Mouse (Mus musculus) adrenal gland, postnatal 4 days (tissue): ENCODE data around the gene Lamp2. TPM values are rescaled to one million over a fixed set of nuclear protein-coding genes. Genes with fewer than 3 reads are reported as not detected.
"Not testable (repeated sequence)": the region's sequence is repeated elsewhere in the genome, so short reads cannot be mapped to it uniquely, and the experiment has no call there.

Source experiments
- DNase-seq, 2 experiments: peaks; one replicate each; pipeline ENCODE4 v3.0.0; 2021 to 2022; ENCODE audit warnings: low spot score in 2 of 2, mixed read lengths in 2 of 2
- long read RNA-seq, 2 experiments: library from polyadenylated mRNA; stranded (forward); transcript quantifications; one replicate each; pipeline ENCODE4 v2.0.0; 2021
- total RNA-seq, 2 experiments: library from RNA; stranded (reverse); gene quantifications; 2 replicates each; pipeline ENCODE4 v1.2.3; 2021

The Lamp2 gene
- 100 to 1,000 TPM; 173 to 184 TPM for total RNA-seq
- long read RNA-seq, experiment 1, transcript Lamp2-201 (9 exons, 1,769 nt): major isoform, 80 of 153 reads
- long read RNA-seq, experiment 1, transcript Lamp2-202 (9 exons, 3,604 nt): minor isoform, 52 of 153 reads
- long read RNA-seq, experiment 1, partial matches to known transcripts: 6 of 153 reads
- long read RNA-seq, experiment 1, other reads (novel, unspliced or antisense): 14 of 153 reads
- long read RNA-seq, experiment 2, transcript Lamp2-201 (9 exons, 1,769 nt): minor isoform, 101 of 248 reads
- long read RNA-seq, experiment 2, transcript Lamp2-202 (9 exons, 3,604 nt): major isoform, 104 of 248 reads
- long read RNA-seq, experiment 2, partial matches to known transcripts: 17 of 248 reads
- long read RNA-seq, experiment 2, other reads (novel, unspliced or antisense): 24 of 248 reads

DNA sequence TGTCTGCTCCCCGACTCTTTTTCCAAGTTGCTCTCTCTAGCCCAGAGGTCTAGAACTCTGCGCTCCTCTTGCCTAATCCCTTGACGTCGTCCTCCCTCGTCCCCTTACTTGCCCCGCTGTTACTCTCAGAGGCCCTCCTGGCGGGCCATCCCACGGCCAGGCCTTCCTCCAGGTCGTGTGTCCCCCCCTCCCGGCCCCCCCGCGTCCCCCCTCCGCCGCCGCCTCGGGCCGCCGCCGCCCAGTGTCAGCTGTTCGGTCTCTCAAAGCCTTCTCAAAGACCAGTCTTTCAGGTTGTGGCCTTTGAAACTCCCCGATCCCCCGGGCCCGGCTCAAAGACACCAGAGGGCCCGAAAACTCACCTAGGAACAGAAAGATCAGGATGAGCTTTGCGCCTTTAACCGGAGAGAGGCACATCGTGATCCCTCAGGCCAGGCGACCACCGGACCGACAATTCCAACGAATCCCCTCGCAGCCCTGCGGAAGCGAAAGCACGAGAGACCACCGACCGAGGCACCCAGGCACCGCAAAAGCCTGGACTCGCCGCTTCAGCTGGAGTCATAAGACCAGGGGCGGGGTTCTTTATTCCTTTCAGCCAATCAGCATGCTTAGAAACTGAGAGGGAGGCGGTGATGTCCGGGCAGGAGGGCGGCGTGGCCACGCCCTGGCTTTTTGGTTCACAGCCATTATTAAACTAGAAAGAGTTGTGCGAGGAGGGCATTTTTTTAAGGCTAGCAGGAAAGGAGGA is at the start of gene Lamp2:
Gene Lamp2 (minus strand): TSS at position 565 of the 745 bp plus-strand sequence.
- DNase-seq: peak; percentile 14 to 43

DNA sequence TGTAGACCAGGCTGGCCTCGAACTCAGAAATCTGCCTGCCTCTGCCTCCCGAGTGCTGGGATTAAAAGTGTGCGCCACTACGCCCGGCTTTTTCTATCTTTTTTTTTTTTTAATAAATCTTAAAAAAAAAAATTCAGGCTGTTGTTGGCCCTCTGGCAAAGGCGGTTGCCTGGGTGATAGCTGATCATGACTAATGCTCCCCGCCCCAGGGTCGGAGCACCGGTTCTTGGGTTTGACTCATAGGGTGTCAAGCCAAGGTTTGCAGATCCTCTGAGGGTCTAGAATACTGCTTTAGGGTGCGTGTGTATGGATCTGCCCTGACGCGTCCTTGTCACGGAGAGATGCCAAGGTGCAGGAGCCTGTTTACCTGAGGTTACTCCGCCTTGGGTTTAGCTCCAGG is 48.6 kb upstream of the Lamp2 start:
- peak; percentile 4 to 8 for DNase-seq

DNA sequence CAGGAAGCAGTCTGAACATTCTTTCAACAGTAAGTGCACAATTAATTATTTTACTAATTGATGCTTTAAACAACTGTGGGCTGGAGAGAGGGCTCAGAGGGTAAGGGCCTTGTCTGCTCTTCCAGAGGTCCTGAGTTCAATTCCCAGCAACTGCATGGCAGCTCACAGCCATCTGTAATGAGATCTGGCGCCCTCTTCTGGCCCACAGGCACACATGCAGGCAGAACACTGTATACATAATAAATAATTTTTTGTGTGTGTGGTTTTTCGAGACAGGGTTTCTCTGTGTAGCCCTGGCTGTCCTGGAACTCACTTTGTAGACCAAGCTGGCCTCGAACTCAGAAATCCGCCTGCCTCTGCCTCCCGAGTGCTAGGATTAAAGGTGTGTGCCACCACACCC is 45.9 kb upstream of the Lamp2 start:
- DNase-seq: not testable (repeated sequence)

DNA sequence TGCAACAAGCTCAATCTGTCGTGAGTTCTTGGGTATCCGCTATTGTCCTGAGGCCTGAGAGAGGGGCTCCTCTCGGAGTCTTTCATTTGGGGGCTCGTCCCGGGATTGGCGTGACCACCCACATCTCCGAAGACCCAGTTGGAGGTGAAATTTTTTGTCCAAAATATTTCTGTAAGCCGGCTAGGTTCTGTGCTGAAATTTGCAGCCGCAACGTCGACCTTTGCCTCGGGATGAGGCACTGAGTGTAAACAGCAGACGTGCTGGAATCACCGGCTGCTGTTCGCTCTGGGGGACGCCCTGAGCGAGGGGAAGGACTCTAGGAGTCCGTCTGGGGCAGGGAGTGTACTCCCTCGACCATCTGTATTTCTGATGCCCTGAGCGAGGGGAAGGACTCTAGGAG is 29.2 kb upstream of the Lamp2 start:
- DNase-seq: not testable (repeated sequence)

DNA sequence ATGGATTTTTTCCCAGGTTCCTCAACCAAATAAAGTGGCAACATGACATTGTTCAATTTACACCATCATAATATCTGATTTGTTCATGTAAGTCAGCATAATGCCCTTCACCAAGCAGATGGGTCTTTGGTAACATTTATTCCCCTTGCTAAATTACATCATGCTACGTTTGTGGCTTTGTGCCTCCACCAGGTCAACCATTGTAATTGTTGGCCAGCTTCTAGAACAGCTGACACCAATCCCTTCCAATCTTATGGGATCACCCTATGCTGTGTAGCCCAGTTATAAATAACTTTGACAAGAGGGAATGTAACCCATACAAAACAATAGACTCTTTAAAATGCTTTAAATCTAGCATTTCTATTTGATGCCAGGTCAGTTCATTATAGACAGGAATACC is 22.3 kb upstream of the Lamp2 start:
- DNase-seq: no peak

DNA sequence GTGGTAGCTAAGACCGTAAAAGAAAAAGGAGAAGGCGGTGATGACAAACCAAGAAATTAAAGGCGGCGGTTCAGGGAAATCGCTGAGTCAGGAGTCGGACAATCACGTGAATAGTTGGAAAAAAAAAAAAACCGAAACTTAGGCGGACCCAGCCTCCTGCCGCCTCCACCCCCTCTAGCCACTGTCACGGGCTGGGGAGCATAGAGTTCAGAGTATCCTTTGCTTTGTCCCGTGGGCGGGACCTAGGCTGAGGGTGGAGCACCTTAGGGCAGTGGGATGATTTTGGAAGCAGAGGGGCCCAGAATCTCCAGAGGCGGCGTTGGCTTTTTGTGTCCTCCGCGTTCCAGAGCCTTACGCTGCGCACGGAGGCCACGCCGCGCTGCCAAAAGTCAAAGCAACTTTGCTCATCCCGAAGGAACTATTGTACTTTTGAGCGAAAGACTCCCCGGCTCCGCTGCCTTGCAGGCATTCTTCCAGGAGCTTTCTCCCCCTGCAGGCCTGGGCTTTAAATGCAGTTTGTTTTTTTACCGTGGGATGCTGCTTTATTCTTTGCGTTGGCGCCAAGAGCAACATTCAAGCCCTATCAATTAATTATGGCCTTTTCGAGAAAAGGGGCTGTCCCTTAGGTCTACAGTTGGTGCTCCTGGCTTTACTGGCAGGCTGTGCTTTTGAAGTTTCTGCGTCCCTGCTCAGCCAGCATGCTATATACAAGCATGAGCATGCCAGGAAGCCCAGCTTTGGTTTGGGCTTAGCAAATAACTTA is 17.5 kb upstream of the Lamp2 start:
- DNase-seq: peak; percentile 15 to 51

DNA sequence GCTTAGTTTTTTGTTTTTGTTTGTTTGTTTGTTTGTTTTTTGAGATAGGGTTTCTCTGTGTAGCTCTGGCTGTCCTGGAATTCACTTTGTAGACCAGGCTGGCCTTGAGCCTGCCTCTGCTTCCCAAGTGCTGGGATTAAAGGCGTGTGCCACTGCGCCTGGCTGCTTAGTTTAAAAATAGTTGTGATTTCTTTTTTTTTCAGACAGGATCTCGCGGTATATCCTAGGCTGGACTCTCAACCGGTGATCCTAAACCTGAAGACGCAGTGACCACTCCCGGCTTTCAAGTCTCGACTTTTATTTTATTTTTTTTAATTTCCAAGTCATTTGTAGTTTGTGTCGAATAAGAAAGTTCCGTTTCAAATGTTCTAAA is 16.9 kb upstream of the Lamp2 start:
- DNase-seq: peak in 1 of 2 experiments; percentile 2

DNA sequence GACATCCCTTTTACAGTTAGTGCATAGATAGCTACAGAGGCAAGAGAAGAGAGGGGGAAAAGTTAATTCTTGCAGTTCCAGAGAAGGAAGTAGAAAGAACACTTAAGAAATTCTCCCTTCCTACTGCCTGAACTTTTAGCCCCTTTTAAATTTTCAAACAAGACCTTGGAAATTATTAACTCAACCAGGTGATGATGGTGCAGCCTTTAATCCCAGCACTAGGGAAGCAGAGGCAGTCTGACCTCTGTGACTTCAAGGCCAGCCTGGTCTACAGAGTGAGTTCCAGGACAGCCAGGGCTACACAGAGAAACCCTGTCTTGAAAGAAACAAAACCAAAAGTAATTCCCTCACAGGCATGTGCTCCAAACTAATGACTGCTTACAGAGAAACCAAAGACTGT is 10.0 kb upstream of the Lamp2 start:
- DNase-seq: no peak

DNA sequence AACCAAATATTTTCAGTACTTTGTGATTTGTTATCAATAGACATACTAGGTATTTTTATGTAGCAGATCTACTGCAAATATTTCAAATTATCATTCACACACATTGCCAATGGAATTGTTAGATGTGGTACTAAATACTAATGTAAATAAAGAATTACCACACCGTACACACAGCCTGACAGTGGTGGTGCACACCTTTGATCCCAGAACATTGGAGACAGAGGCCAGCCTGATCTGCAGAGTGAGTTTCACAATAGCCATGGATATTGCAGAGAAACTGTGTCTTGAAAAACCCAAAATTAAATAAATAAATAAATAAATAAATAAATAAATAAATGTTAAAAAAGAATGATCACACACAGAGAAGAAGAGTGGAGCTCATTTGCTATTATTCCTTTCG is 6.9 kb upstream of the Lamp2 start:
- no peak for DNase-seq

DNA sequence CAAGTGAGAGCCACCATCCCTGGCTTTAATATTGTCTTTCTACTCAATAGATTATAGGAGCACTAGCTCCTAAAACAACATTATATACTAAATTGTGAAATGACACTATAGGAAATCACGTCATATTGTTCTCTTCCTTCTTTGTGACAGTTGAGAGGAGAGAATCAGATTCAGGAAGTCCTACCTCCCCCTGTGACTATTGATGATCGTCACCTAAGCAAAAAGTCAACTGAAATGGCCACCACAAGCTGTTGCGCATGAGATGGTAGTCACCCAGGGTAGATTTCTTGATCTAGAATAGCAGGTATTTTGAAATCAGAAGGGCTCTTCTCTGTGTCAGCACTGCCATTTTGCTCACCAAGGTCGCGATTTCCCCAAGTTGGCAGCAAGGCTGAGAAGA is 5.8 kb upstream of the Lamp2 start:
- no peak for DNase-seq

DNA sequence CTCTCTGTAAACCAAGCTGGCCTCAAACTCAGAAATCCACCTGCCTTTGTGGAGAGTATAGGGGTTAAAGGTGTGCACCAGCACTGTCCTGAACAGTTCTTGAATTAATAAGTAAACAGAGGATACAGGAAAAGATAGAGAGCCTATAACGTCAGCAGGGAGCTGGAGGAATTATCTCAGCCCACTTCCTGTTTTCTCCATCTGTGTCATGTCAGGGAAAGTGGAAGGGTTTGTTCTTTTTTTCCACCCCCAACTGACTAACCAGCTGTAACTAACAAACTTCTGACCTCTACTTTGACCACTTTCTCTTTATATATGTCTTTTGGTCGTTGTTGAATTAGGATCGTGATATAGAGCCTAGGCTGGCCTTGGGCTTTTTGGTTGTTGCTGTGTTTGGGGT is 4.6 kb upstream of the Lamp2 start:
- DNase-seq: no peak

DNA sequence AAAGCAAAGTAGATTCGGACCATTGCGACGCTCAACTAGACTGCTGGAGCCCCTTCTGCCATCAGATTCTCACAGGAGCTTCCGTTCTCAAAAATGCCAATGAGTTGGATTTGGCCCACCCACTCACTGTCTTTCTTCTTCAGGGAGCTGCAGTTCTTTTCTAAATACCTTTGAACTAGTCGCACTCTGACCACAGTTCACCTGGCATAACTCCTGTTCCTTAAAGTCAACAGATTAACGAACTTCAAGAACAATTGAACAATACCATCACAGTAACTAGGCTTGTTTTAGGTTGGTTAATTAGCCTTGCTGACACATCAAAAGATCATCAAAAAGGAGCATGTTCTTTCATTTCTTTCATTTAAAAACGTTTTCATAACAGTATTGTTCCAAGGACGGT is 2.8 kb upstream of the Lamp2 start:
- DNase-seq: no peak

DNA sequence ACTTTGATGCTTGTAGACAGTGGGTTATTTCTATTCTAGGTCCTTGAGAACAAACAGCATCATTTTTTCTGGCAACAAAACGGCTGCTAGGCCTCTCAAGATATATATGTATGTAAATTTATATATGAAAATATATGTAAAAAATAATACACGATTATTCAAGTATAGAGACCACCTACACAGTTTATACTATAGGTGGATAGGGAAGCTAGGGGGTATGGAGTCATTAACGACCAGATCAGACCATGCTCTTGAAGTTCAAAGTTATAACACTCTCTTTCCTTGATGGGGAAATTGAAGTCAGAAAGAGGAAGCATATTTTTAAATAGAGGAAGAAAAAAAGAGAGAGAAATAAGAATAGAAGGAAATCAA is 367 bp upstream of the Lamp2 start:
- no peak for DNase-seq

DNA sequence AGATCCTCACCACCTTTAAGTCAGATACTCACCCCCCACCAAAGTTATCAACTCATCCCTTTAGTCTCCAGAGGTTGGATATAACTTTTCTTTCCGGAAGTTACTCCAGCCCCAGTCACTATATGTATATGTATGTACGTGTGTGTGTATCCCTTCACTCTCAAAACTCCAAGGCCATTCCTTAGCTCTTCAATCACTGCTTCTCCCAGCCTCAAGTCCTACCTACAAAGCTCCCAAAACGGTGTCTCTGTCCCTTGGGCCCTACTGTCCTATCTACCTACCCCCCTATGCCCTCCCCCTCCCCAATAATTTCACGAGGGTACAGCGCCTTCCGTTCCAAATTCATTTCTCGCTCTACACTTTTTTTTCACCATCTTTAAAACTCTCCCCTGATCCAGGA is 780 bp downstream of the Lamp2 start:
- no peak for DNase-seq

DNA sequence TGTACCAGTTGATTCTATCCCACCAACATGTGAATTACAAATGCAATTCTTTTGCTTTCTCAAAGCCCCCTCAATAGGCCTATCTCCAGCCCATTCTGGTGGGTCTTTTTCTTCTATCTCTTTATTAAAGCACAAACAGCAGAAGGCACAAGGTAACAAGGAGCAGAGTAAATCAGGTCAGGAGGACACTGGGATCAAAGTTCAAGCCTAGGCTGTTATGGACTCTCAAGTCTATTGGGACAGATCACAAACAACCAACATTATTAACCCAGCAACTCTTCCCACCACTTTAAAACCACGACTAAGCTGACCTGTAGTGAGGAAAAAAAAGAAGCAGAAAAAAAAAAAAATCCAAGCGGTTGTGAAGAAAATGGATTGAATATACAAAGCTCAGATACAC is 1.4 kb downstream of the Lamp2 start:
- no peak for DNase-seq

DNA sequence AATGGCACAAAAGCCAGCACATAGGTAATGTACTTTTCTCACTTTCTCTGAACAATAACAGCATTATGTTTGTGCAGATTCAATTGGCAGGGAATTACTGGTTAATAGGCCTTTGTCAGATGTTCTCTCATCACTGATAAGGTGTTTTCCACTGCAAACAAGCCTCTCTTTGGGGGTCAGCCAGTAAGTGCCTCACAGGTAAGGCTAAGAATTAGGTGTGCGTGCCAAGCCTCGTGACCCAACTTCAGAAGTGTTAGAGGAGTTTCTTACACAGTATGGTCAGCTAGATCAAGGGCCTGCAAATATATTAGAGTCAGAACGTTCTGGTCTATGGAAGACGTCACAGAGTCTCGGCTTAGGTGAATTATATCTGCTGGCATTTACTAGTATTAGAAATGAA is 2.3 kb downstream of the Lamp2 start:
- no peak for DNase-seq

DNA sequence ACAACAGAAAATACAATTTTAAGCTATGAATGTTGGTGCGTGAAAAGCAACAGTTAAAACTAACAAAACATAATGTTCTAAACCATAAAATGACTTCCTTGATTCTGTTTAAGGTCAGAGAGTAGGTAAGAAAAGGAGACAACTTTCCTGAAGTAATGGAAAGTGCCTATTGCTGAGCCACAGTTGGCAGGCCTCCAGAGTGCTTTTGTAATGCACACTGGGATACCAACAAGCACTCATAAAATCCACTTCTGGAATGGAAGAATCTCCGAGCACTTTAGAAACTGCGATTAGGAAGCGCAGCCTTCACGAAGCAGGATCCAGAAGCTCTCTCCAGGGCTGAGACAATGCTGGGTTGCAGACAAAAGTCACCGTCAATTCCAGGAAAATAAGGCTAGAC is 5.8 kb downstream of the Lamp2 start:
- no peak for DNase-seq

DNA sequence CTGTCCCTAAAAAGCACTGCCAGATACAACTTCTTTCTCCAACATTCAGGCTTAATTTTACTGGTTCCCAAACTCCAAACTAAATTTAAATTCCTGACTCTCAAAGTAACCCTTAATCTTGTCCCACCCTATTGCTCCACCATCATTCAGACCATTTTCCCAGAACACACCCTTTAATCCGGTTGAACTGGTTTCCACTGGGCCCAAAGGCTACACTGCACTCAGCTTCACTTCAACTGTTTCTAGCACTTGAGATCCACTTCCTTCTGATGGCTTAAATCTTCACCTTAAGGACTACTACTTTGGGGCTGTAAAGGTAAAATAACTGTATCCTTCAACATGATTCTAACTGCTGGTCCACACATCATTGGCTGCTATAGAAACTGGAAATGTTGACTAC is 10.5 kb downstream of the Lamp2 start:
- no peak for DNase-seq

DNA sequence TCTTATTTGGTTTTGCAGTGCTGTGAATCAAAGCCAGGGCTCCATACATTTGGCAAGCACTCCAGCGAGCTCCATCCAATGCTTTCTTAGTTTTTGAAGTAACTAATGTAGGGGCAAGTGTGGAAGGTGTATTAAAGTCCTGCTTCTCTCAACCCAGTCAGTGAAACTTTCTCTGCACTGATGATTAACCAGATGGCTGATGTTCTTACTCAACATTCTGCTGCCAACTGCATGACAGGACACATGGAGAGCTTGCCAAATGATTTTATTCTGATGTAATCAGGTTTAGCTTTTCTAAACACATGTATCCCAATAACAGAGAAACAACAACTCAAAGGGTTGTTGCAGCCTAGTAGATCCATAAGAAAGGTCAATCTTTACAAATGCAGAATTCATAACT is 13.8 kb downstream of the Lamp2 start:
- DNase-seq: no peak

DNA sequence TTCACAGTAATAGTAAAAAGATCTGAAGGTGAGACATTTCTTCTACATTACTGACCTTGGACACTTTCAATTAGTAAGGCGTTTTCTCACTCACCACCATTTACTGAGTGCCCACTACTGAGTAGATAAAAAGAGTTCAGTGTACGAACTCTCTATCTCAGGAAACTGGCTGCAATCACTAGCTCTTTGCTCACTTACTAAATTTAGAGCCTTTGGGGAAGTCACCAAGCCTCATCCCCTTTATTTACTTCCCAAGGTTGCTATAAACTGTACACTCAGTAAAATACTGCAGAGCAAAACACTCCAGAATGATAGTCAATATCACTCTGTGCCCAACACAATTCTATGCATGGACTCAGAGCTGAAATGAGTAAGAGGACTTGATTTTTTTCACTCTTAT is 16.6 kb downstream of the Lamp2 start:
- DNase-seq: no peak

DNA sequence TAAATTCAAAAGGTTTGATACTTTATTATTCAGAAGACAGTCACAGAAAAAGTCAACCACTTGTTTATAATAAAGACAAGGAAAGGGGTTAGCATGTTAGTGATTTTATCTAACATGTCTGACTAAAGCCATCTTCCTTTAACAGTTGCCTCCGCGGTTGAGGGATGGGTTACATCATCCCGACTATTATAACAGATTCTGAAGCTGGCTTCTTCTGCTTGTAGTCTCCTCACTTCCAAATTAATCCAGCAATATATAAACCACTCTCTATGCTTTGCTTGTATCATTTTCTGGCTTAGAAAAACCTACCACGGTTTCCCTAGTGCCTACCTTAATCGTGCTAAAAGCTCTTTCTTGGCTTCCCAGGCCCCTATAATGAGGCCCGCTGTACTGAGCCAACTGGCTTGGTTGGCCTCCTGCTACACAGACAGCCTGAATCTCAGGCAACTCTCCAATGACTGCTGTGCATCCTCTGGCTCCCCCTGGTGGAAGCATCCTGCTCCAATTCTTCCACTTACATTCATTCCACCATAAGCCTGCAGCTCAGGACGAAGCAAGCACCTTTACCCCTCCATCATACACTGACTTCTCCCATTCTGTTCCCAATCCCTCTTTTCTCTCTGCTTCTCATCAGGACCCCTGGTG is 18.0 kb downstream of the Lamp2 start:
- DNase-seq: peak; percentile 6 to 39

DNA sequence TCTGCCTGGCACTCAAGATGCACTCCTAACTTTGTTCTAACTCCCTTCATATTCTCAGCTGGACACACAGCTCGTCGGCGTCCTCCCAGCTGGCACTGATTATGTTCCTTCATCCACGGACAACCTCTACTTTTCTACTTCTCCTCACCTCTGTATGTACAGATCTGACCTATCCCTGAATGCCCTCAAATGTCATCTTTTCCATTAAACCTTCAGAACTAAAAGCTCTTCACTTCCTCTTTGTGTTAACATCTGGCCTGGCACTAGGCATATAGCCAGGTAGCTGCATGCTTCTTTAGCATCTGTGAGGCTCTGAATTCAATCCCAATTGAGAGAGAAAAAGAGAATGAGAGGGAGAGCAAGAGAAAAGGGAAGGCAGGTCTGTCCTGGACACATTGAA is 26.8 kb downstream of the Lamp2 start:
- no peak for DNase-seq
